Mouse (Mus musculus): Measurements from ENCODE around the gene Gm10337. TPM values are rescaled to one million over a fixed set of nuclear protein-coding genes. Genes with fewer than 3 reads are reported as not detected.

Gene Gm10337
- polyA plus RNA-seq, 1 experiment from 2014 or later = not detected

DNA sequence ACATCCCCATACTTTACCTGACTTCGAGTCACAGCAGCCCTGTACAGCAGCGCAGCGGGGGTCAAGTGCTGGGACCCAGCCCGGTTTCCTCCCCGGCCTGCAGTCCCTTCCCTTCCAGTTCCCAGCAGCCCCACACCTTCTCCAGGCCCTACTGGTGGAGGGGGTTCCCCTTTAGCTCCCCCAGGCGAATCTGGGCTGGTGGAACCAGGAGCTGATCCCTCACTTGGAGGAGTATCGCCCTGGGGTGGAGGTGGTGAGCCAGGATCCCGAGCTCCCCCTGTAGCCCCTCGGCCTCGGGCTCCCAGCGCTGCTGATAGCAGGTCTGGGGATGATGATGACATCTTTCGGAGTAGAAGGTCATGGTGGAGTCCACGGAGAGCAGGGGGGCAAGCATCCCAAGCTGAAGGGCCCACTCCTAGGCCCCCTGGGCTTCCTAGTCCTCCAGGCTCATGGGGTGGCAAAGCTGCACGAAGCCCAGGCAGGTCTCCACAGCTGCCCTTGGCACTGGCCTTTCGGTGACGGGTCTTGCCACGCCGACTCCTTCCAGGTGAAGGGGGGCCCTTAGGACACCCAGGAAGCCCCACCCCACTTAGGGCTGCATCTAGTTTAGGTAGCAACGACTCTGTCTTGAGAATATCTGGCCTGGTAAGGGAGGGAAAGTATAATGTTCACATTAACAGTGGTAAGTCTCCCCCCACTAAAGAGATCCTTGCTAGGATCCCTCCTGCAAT lies 2.3 kb upstream of the Gm10337 start:
- no peaks in the 10 kb centered on the region for H3K4me1 ChIP-seq (ENCODE audit: insufficient read depth, low read depth, low read length)
- WGBS = 78% methylated on average over 19 of the region's 19 CpGs
- DNase-seq (ENCODE audit: low spot score) (no peak), ATAC-seq (no peak)
- H3K4me3 ChIP-seq (ENCODE audit: low read depth, low read length) = no peak overlapping the region
- H3K9me3 ChIP-seq (ENCODE audit: low read length) = no peaks in the 10 kb centered on the region
- H3K27ac ChIP-seq (ENCODE audit: low read length) = no peak overlapping the region
- peaks cover 48% of the 10 kb centered on the region for H3K36me3 ChIP-seq (ENCODE audit: insufficient read depth, low read length)
- TF ChIP-seq CTCF (IDR thresholded peaks at IDR 0.05) = no peak
- TF ChIP-seq EP300 (IDR thresholded peaks at IDR 0.05) = no peak
- H3K27me3 ChIP-seq (replicated peaks; ENCODE audit: insufficient read depth, low read length) = no peaks in the 10 kb centered on the region
- H3K4me2 ChIP-seq (replicated peaks; ENCODE audit: low read depth, low read length) = no peak overlapping the region
- no peak overlapping the region for H3K9ac ChIP-seq (replicated peaks; ENCODE audit: low read depth)

DNA sequence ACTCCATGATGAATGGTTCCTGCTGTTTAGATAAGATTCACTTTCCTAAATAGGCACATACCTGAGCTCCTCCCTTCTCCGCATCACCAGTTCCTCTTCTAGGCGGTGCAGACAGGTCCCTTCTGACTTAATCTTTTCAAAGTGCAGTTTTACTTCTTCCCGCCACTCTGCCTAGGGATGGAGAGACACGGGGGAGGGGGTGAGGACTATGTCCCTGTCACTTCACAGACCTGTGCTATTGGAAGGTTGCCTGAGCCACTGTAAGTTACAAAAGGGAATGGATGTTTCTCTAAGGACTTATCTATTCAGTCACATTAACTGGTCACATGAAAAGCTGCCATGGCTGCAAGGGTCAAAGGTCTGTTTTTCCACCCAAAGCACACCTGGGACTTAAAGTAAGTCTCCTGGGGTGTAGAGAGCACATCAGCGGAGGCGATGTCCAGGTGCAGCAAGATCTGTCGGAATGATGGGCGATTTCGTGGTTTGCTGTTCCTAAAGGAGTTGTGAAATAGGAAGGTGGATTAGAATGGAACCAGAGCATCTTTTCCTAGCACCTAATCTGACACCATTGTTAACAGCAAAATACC lies 1.2 kb upstream of the Gm10337 start:
- H3K9me3 ChIP-seq (ENCODE audit: low read length) = no peaks in the 10 kb centered on the region
- no peak for DNase-seq (ENCODE audit: low spot score)
- WGBS = 72% methylated on average over 9 of the region's 9 CpGs
- peaks cover 46% of the 10 kb centered on the region for H3K36me3 ChIP-seq (ENCODE audit: insufficient read depth, low read length)
- no peaks in the 10 kb centered on the region for H3K27me3 ChIP-seq (replicated peaks; ENCODE audit: insufficient read depth, low read length)
- H3K9ac ChIP-seq (replicated peaks; ENCODE audit: low read depth) = no peak overlapping the region
- H3K4me2 ChIP-seq (replicated peaks; ENCODE audit: low read depth, low read length) = no peak overlapping the region
- no peaks in the 10 kb centered on the region for H3K4me1 ChIP-seq (ENCODE audit: insufficient read depth, low read depth, low read length)
- no peak for ATAC-seq
- H3K27ac ChIP-seq (ENCODE audit: low read length) = no peak overlapping the region
- H3K4me3 ChIP-seq (ENCODE audit: low read depth, low read length) = no peak overlapping the region
- TF ChIP-seq EP300 (IDR thresholded peaks at IDR 0.05) = no peak
- TF ChIP-seq CTCF (IDR thresholded peaks at IDR 0.05) = no peak

DNA sequence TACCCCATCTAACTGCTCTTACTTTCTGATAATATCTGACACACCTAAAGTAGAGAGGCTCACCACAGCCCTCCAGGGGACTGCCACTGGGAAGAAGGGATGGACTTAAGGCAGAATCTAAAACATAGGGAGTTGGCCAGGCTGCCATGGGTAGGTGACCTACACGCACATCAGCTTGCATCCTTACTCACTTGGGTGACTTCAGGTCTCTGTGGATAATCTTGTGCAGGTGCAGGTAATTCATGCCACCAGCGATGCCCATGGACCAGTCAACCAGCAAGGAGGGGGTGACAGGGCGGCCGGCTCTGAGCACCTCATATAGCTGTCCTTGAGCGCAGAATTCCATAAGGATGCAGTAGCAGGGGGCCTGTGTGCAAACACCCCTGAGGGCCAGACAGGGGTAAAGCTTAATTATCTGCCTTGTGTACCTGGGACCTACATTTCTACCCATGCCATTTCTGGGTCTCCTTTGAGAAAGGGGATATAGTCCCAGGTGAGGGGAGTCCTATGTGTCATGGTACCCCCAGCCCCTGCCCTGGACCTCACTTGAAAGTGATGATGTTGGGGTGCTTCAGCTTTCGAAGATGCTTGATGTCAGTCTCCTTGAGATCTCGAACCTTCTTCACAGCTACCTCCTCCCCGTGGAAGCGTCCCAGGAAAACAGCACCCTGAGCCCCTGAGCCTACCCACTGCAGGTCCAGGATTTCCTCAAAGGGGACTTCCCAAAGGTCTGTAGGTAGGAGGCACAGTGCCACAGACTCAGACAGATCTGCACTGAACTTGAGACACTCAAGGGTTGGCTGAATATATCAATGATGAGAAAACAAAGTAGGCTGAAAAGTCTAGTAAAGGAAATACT lies 631 bp downstream of the Gm10337 start:
- H3K4me3 ChIP-seq (ENCODE audit: low read depth, low read length) = no peak overlapping the region
- H3K36me3 ChIP-seq (ENCODE audit: insufficient read depth, low read length) = peaks cover 33% of the 10 kb centered on the region
- DNase-seq (ENCODE audit: low spot score) = no peak
- no peak for TF ChIP-seq CTCF (IDR thresholded peaks at IDR 0.05)
- TF ChIP-seq EP300 (IDR thresholded peaks at IDR 0.05) = no peak
- H3K9me3 ChIP-seq (ENCODE audit: low read length) = no peaks in the 10 kb centered on the region
- ATAC-seq = no peak
- no peaks in the 10 kb centered on the region for H3K27me3 ChIP-seq (replicated peaks; ENCODE audit: insufficient read depth, low read length)
- H3K9ac ChIP-seq (replicated peaks; ENCODE audit: low read depth) = no peak overlapping the region
- no peaks in the 10 kb centered on the region for H3K4me1 ChIP-seq (ENCODE audit: insufficient read depth, low read depth, low read length)
- no peak overlapping the region for H3K27ac ChIP-seq (ENCODE audit: low read length)
- 82% methylated on average over 9 of the region's 9 CpGs for WGBS
- no peak overlapping the region for H3K4me2 ChIP-seq (replicated peaks; ENCODE audit: low read depth, low read length)

DNA sequence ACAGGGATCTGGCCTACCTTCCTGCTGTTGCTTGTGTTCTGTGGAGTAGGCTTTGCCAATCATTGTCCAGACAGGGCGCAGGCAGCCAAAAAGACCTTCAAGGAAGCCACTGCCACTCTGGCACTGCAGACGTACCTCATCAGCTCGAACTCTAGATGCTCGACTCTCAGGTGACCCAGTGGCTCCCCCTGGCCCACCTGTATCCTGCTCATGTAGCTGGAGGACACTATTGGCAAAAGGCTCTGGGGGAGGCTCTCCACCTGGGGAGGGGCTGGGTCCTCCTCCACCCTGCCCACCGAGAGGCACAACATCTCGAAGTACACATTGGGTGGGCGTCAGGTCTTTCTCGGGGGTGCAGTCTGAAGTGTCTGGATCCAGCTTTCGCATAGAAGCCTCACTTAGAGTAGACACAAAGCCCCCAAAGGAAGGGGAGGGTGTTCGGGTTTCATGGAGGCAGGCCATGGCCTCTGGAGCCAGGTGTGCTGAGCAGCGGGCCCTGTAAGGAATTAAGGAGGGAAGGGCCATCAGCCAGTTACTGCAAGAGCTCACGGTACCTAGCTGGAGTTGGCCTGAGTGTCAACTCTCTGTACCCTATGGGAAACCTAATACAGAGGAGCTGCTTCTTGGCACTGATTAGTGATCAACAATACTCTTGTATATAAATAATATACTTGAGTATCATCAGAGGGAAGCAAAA lies 1.7 kb downstream of the Gm10337 start:
- ATAC-seq = no peak
- no peak overlapping the region for H3K4me2 ChIP-seq (replicated peaks; ENCODE audit: low read depth, low read length)
- WGBS = 48% methylated on average over 12 of the region's 12 CpGs
- no peaks in the 10 kb centered on the region; the same call in 1 of the 2 replicates for H3K4me1 ChIP-seq (ENCODE audit: insufficient read depth, low read depth, low read length)
- peak; percentile 9; the same call in 1 of the 2 replicates for TF ChIP-seq CTCF (IDR thresholded peaks at IDR 0.05)
- no peak for TF ChIP-seq EP300 (IDR thresholded peaks at IDR 0.05)
- H3K4me3 ChIP-seq (ENCODE audit: low read depth, low read length) = no peak overlapping the region
- H3K27me3 ChIP-seq (replicated peaks; ENCODE audit: insufficient read depth, low read length) = no peaks in the 10 kb centered on the region
- H3K9ac ChIP-seq (replicated peaks; ENCODE audit: low read depth) = no peak overlapping the region
- peaks cover 30% of the 10 kb centered on the region for H3K36me3 ChIP-seq (ENCODE audit: insufficient read depth, low read length)
- H3K27ac ChIP-seq (ENCODE audit: low read length) = no peak overlapping the region
- no peaks in the 10 kb centered on the region for H3K9me3 ChIP-seq (ENCODE audit: low read length)
- no peak for DNase-seq (ENCODE audit: low spot score)

DNA sequence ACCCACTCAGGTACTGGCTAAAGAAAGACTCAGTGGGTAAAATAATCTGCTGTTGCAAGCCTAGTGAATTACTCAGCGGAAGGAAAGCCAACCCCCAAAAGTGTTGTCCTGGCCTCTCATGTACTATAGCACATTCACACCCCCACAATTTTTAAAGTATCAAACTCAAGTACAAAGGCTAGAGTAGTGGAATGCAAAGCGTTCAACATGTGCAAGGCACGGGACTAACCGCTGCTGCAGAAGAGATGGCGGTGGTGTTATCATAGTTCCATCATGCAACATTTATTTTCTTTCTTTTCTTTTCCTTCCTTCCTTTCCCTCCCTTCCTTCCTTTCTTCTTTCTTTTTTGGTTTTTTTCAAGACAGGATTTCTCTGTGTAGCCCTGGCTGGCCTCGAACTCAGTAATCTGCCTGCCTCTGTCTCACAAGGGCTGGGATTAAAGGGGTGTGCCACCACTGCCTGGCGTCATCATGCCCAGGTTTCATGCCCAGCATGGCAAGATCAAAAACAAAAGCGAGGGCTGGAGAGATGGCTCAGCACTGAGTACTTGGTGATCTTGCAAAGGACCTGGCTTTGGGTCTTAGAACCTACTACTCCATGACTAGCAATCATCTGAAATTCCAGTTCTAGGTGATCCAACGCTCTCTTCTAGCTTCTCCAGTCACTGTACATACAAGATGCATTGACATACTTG lies 2.4 kb downstream of the Gm10337 start:
- 49% methylated on average over 9 of the region's 9 CpGs for WGBS

More for the DNA sequence above, 2.4 kb downstream of the Gm10337 start:
- Histone ChIP-seq H3K4me3 (ENCODE audit: low read depth, low read length) (no peak overlapping the region), H3K27me3 (replicated peaks; ENCODE audit: insufficient read depth, low read length) (no peaks in the 10 kb centered on the region), H3K9me3 (ENCODE audit: low read length) (no peaks in the 10 kb centered on the region), H3K4me1 (ENCODE audit: insufficient read depth, low read depth, low read length) (no peaks in the 10 kb centered on the region; the same call in 1 of the 2 replicates), H3K27ac (ENCODE audit: low read length) (no peak overlapping the region), H3K9ac (replicated peaks; ENCODE audit: low read depth) (no peak overlapping the region), H3K4me2 (replicated peaks; ENCODE audit: low read depth, low read length) (no peak overlapping the region), H3K36me3 (ENCODE audit: insufficient read depth, low read length) (peaks cover 23% of the 10 kb centered on the region)
- TF ChIP-seq EP300 (IDR thresholded peaks at IDR 0.05) (no peak), CTCF (IDR thresholded peaks at IDR 0.05) (no peak)
- peak; percentile 50 for DNase-seq (ENCODE audit: low spot score)
- ATAC-seq = peak; percentile 31; the same call in 1 of the 2 replicates
